Mouse (Mus musculus) heart, embryonic 16.5 days (tissue): Measurements from ENCODE around the gene 2610301B20Rik. TPM values are rescaled to one million over a fixed set of nuclear protein-coding genes. Genes with fewer than 3 reads are reported as not detected.
"Not testable (repeated sequence)": the region's sequence is repeated elsewhere in the genome, so short reads cannot be mapped to it uniquely, and the experiment has no call there.

ENCODE experiments used
- ATAC-seq: fragments of 200-750 bp; cut with Nextera tagmentation; replicated peaks from 2 replicates; pipeline ENCODE4 v1.8.0; 2017; ENCODE audit warnings: moderate number of reproducible peaks; ENCODE audit not compliant: insufficient read depth, low FRiP score; ENCODE audit errors: extremely low read depth
- H3K27ac ChIP-seq: fragments of 300-500 bp; sonication (generic); 2 replicates; pipeline ENCODE4 v1.5.1; 2014; ENCODE audit warnings: mild to moderate bottlenecking, low read length, control low read depth, moderate library complexity
- H3K27me3 ChIP-seq: fragments of 300-500 bp; sonication (generic); 2 replicates; pipeline ENCODE4 v1.6.1; 2014; ENCODE audit warnings: low read length, mixed read lengths; ENCODE audit not compliant: control insufficient read depth, insufficient read depth
- H3K36me3 ChIP-seq: fragments of 300-500 bp; sonication (generic); 2 replicates; pipeline ENCODE4 v1.6.1; 2014; ENCODE audit not compliant: control insufficient read depth, insufficient read depth
- H3K4me1 ChIP-seq: fragments of 300-500 bp; sonication (generic); 2 replicates; pipeline ENCODE4 v1.6.1; 2014; ENCODE audit warnings: low read length, mixed read lengths; ENCODE audit not compliant: control insufficient read depth, insufficient read depth
- H3K4me2 ChIP-seq: fragments of 300-500 bp; sonication (generic); 2 replicates; pipeline ENCODE4 v1.6.1; 2014; ENCODE audit warnings: low read depth, mild to moderate bottlenecking, control low read depth, low read length
- H3K4me3 ChIP-seq: fragments of 300-500 bp; sonication (generic); 2 replicates; pipeline ENCODE4 v1.5.1; 2014; ENCODE audit warnings: mild to moderate bottlenecking, control low read depth, low read length
- H3K9ac ChIP-seq: fragments of 300-500 bp; sonication (generic); 2 replicates; pipeline ENCODE4 v1.6.1; 2014; ENCODE audit warnings: low read length, control low read depth
- H3K9me3 ChIP-seq: fragments of 300-500 bp; sonication (generic); replicated peaks from 2 replicates; pipeline ENCODE4 v1.6.1; 2016; ENCODE audit warnings: low read length; ENCODE audit not compliant: control insufficient read depth
- WGBS: fragments of 180-500 bp; shearing (Covaris S2); extraction: QIAGEN DNeasy Blood & Tissue Kit; methylation state at CpG from one replicate; pipeline ENCODE4 v1.1.7; 2014; 5-methylcytosine and 5-hydroxymethylcytosine counted together
- polyA plus RNA-seq: library from polyadenylated mRNA; unstranded; fragments of >200 nt; fragmentation: Nextera tagmentation; extraction: Ambion mirVana; gene quantifications from 2 replicates; pipeline ENCODE4 v1.2.1, GENCODE M21; 2015

The 2610301B20Rik gene
- polyA plus RNA-seq, 1 experiment from 2014 or later: 25.2 TPM

DNA sequence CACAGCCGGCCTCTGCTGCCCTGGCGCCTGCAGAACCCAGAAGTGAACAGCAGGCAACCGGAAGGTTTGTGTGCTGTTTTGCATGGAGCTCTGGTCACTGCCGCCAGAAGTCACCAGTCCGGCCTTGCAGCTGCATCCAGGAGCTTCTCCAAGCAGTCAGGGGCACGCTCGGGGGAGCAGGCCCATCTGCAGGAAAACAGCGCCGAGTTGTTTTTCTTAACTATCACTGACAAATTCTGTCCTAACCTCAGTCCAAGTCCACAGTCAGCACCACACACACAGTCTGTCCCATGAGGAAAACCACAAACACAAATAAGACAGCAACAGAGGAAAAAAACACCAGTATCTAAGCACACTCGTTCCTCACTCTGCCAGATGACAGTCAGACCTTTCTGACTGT, 14.5 kb downstream of the 2610301B20Rik start:
- H3K36me3 ChIP-seq: peaks cover 17% of the 10 kb centered on the region
- H3K27ac ChIP-seq: no peak overlapping the region
- H3K9me3 ChIP-seq: peaks cover 15% of the 10 kb centered on the region
- no peak overlapping the region for H3K9ac ChIP-seq
- no peak overlapping the region for H3K4me2 ChIP-seq
- no peak for ATAC-seq
- H3K27me3 ChIP-seq: no peaks in the 10 kb centered on the region
- H3K4me3 ChIP-seq: no peak overlapping the region
- WGBS: 96% methylated on average over 10 of the region's 10 CpGs
- H3K4me1 ChIP-seq: 0 out of 2 replicates have a peak, but pooled peaks cover 3% of the 10 kb centered on the region

DNA sequence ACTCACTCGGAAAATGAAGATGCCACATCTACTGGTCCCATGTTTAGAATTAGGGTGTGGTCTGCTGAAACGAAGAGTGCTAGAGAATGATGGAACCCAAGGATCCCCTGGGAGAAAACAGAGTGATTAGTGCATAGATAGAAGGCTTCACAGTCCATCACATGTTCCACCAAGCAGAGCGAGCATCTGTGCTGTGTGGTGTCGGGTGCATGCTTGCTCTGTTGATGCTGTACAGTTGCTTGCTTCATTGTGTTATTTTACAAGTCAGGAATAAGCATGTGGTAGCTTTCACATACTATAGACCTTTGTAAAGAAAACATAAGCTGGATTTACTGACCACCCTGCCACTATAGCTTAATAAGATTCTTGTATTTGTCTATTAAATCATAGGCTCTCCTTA, 22.0 kb downstream of the 2610301B20Rik start:
- 82% methylated on average over 4 of the region's 4 CpGs for WGBS
- H3K27ac ChIP-seq: no peak overlapping the region
- ATAC-seq: no peak
- H3K4me1 ChIP-seq: no peaks in the 10 kb centered on the region
- no peak overlapping the region for H3K4me2 ChIP-seq
- no peak overlapping the region for H3K4me3 ChIP-seq
- no peaks in the 10 kb centered on the region for H3K27me3 ChIP-seq
- H3K9me3 ChIP-seq: no peaks in the 10 kb centered on the region
- peaks cover 6% of the 10 kb centered on the region; the same call in 1 of the 2 replicates for H3K36me3 ChIP-seq
- H3K9ac ChIP-seq: no peak overlapping the region

DNA sequence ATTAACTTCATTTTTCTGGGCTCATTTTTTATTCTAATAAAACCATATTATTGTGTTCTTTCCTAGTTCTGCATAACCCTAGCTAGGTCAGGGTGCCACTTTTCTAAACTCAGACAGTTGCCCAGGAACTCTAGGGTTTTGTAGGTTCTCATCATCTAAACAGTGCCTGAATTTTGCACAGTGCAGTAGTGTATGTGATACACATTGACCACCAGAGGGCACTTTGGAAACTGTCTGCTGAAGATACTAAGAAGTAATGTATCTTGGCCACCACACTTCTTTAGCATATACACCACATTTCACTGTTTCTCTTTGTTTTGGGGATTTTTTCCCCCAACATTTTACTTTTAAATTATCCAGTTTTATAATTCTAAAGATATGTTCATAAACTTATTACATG, 22.6 kb downstream of the 2610301B20Rik start:
- ATAC-seq: no peak
- H3K36me3 ChIP-seq: peaks cover 6% of the 10 kb centered on the region; the same call in 1 of the 2 replicates
- no peaks in the 10 kb centered on the region for H3K4me1 ChIP-seq
- H3K27ac ChIP-seq: no peak overlapping the region
- no peaks in the 10 kb centered on the region for H3K27me3 ChIP-seq
- H3K9me3 ChIP-seq: no peaks in the 10 kb centered on the region
- no peak overlapping the region for H3K4me3 ChIP-seq
- no peak overlapping the region for H3K4me2 ChIP-seq
- no peak overlapping the region for H3K9ac ChIP-seq

DNA sequence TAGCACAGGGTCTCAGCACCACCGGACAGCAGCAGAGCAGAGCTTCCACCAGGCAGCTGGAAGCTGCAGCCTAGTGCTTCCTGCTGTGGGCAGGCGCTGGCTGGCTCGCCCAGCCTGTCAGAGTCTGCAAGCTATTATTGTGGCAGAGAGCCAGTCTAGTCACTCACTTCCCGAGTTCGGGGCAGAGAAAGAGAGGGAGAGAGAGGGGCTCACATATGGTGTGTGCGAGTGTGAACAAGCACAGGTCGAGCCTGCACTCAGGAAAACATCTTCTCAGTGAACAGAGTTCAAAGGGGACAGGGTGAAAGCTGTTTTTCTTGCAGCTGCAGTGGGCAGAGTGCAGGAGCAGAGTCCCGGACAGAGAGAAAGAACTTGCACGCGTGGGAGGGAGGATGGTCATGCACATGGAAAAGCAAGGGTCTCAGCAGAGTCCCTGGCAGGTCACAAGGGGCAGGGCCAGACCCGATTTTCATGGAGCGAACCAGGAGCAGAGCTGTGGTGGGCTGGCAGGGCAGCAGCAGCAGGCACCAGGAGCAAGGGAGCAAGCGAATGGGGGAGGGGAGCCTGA, 31.0 kb downstream of the 2610301B20Rik start:
- Histone ChIP-seq H3K4me1 (peaks cover 6% of the 10 kb centered on the region), H3K4me2 (peak overlapping the region; percentile 51), H3K9ac (0 out of 2 replicates have a peak overlapping the region, but pooled peaks have one; percentile 30), H3K27me3 (no peaks in the 10 kb centered on the region), H3K9me3 (no peaks in the 10 kb centered on the region), H3K27ac (no peak overlapping the region), H3K4me3 (0 out of 2 replicates have a peak overlapping the region, but pooled peaks have one; percentile 17), H3K36me3 (no peaks in the 10 kb centered on the region)
- peak; percentile 76 for ATAC-seq
- 10% methylated on average over 13 of the region's 13 CpGs for WGBS

DNA sequence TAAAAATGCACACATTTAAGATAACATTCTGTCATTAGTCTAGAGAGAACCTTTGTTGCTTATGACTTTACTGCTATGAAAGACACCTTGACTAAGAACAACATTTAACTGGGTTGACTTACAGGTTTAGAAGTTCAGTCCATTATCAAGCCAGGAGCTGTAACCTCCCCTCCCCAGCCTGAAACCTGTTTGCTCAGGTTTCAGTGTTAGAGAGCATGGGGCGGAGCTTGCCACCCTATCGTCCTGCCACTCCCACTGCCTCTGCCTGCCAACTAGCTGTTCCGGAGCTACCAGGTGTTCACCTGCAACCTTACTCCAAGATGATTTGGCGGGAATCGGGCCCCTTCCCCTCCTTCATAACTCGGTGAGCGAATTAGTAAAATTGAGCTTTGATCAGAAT, 37.1 kb downstream of the 2610301B20Rik start:
- 45% methylated on average over 7 of the region's 7 CpGs for WGBS
- H3K9me3 ChIP-seq, ATAC-seq, H3K9ac ChIP-seq, H3K4me1 ChIP-seq, H3K27me3 ChIP-seq, H3K4me3 ChIP-seq, H3K27ac ChIP-seq, H3K36me3 ChIP-seq, H3K4me2 ChIP-seq: not testable (repeated sequence)

DNA sequence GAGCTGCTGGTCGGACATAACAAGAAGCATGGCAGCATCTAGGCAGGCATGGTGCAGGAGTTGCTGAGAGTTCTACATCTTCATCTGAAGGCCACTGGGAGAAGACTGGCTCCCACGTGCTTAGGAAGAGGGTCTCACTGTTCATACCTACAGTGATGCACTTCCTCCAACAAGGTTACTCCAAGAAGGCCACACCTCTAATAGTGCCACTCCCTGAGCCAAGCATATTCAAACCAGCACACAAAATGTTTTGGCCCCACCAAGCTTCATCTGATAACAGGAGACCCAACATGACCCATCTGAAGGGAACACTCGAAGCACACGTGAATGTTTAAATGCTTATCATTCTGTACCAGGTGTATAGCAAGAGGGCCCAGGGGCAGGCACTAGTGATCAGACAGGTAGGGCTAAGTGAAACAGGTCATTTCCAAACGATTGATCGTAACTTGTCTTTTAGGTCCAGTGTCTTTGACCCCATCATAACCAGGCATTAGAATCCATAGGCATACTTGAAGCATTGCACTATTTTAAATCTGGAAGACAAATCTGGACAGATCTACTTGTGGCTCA, 37.7 kb downstream of the 2610301B20Rik start:
- Histone ChIP-seq H3K36me3 (no peaks in the 10 kb centered on the region), H3K27ac (no peak overlapping the region), H3K4me1 (no peaks in the 10 kb centered on the region), H3K9me3 (0 out of 2 replicates have a peak, but pooled peaks cover 2% of the 10 kb centered on the region), H3K27me3 (no peaks in the 10 kb centered on the region), H3K4me2 (no peak overlapping the region), H3K4me3 (no peak overlapping the region), H3K9ac (no peak overlapping the region)
- WGBS: 72% methylated on average over 6 of the region's 6 CpGs
- no peak for ATAC-seq

DNA sequence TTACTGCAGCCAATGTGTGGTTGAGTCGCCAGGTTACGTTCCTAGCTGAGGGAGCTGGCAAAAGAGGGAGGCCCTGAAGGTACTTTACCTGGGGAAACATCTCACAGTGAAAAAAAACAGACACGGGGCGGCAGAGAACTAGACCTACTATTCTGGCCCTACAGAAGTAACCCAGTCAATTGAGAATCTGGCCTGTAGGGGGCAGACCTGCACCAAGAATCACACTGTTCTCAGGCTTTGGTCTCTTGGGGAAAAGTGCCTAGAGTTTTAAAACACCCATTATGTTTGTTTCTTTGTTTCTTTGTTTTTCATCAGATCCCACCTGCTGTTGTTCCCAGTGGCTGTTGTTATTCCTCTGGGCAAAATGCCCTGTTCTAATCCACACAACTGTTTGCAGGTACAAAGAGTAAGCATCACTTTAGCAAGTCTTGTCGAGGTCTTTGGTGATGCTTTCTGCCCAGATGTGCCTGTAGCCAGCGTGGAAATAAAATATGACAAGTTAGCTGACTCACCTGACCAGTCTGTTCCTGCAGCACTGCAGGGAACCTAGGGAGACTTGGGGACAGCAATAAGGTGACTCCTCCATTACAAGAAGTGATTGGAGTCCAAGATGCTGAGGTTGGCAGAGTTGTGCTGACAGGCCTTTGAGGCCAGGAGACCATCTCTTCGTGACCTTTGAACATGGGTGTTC, 38.5 kb downstream of the 2610301B20Rik start:
- Histone ChIP-seq H3K27ac (no peak overlapping the region), H3K27me3 (no peaks in the 10 kb centered on the region), H3K36me3 (no peaks in the 10 kb centered on the region), H3K9me3 (0 out of 2 replicates have a peak, but pooled peaks cover 2% of the 10 kb centered on the region), H3K4me1 (no peaks in the 10 kb centered on the region), H3K4me2 (no peak overlapping the region), H3K4me3 (no peak overlapping the region), H3K9ac (no peak overlapping the region)
- ATAC-seq: peak; percentile 81
- 30% methylated on average over 7 of the region's 7 CpGs for WGBS

DNA sequence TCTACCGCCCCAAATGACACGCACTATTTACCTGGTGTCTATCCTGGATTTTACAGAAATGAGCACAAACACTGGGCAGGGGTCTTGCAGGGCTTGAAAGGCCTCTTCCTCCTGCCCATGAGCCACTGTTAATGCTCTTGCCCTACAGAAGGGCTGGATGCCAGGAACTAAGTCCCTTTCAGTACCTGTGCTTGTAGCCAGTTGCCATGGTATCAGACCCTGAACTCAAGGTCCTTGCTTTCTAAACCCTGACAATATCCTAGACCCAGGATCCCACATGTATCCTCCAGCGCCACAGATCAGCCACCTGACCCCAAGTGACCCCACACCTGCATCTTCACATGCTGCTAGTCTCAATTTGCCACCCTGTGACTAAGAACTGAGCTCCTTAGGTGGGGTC, 39.1 kb downstream of the 2610301B20Rik start:
- H3K4me2 ChIP-seq: no peak overlapping the region
- no peak for ATAC-seq
- WGBS: 88% methylated on average over 3 of the region's 3 CpGs

DNA sequence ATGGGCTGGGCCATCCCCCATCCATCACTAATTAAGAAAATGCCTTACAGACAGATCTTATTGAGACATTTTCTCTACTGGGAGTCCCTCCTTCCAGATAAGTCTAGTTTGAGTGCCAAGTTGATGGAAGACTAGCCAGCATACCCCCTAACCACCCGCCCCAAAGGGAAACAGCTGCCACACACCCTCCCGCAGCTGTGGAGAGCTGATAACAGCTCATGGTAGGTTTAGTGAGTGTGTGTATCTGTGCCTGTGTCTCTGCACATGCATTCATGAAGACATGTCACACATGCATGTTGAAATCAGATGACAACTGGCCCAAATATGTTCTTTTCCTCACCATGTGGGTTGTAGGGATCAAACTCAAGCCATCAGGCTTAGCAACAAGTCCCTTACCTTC, 40.5 kb downstream of the 2610301B20Rik start:
- Histone ChIP-seq H3K4me3 (no peak overlapping the region), H3K4me2 (no peak overlapping the region), H3K9me3 (0 out of 2 replicates have a peak, but pooled peaks cover 2% of the 10 kb centered on the region), H3K27ac (no peak overlapping the region), H3K4me1 (peaks cover 14% of the 10 kb centered on the region), H3K9ac (no peak overlapping the region), H3K27me3 (no peaks in the 10 kb centered on the region), H3K36me3 (no peaks in the 10 kb centered on the region)
- 42% methylated on average over 2 of the region's 2 CpGs for WGBS
- no peak for ATAC-seq

More for the DNA sequence above, 39.1 kb downstream of the 2610301B20Rik start:
- Histone ChIP-seq H3K9me3 (0 out of 2 replicates have a peak, but pooled peaks cover 2% of the 10 kb centered on the region), H3K27me3 (no peaks in the 10 kb centered on the region), H3K36me3 (no peaks in the 10 kb centered on the region), H3K9ac (no peak overlapping the region), H3K4me3 (no peak overlapping the region), H3K27ac (no peak overlapping the region), H3K4me1 (peaks cover 5% of the 10 kb centered on the region)
